Mouse (Mus musculus) A20 (cell line): ENCODE data around the gene Actr5.

ENCODE experiments used
- DNase-seq: peaks from one replicate; pipeline ENCODE4 v3.0.0-alpha.2; 2011; ENCODE audit warnings: low read depth, low spot score

The Actr5 gene

GRCm38 (mm10) chr2:158624718-158625222 lies at the start of gene Actr5:
Gene Actr5 (plus strand): TSS chr2:158624888.
- DNase-seq = peak; percentile 99

GRCm38 (mm10) chr2:158579979-158580378 lies 44.7 kb upstream of the Actr5 start:
- DNase-seq = no peak

- DNase-seq = no peak
These were observed 39.9 kb upstream of the Actr5 start for GRCm38 (mm10) chr2:158584621-158585358.

GRCm38 (mm10) chr2:158588524-158589271 lies 36.0 kb upstream of the Actr5 start:
- no peak for DNase-seq

- no peak for DNase-seq
These were observed 34.2 kb upstream of the Actr5 start for GRCm38 (mm10) chr2:158590495-158590894.

GRCm38 (mm10) chr2:158591286-158591685 lies 33.4 kb upstream of the Actr5 start:
- no peak for DNase-seq

GRCm38 (mm10) chr2:158593371-158593770 lies 31.3 kb upstream of the Actr5 start:
- DNase-seq = no peak

- no peak for DNase-seq
These were observed 29.6 kb upstream of the Actr5 start for GRCm38 (mm10) chr2:158595103-158595502.

- no peak for DNase-seq
These were observed 29.1 kb upstream of the Actr5 start for GRCm38 (mm10) chr2:158595577-158595976.

- DNase-seq = no peak
These were observed 27.9 kb upstream of the Actr5 start for GRCm38 (mm10) chr2:158596803-158597202.

- DNase-seq = no peak
These were observed 24.2 kb upstream of the Actr5 start for GRCm38 (mm10) chr2:158600517-158600916.

GRCm38 (mm10) chr2:158601326-158601725 lies 23.4 kb upstream of the Actr5 start:
- no peak for DNase-seq

- DNase-seq = no peak
These were observed 22.0 kb upstream of the Actr5 start for GRCm38 (mm10) chr2:158602663-158603062.

GRCm38 (mm10) chr2:158606511-158606964 lies 18.1 kb upstream of the Actr5 start:
- DNase-seq = no peak

GRCm38 (mm10) chr2:158609681-158610080 lies 15.0 kb upstream of the Actr5 start:
- DNase-seq = no peak

GRCm38 (mm10) chr2:158610488-158611325 lies 14.0 kb upstream of the Actr5 start, which contains the start of gene Slc32a1:
Gene Slc32a1 (plus strand): TSS chr2:158610767.
- DNase-seq = no peak

GRCm38 (mm10) chr2:158611326-158611719 lies 13.4 kb upstream of the Actr5 start:
- DNase-seq = no peak

GRCm38 (mm10) chr2:158611726-158612670 lies 12.7 kb upstream of the Actr5 start:
- no peak for DNase-seq

- no peak for DNase-seq
These were observed 11.9 kb upstream of the Actr5 start for GRCm38 (mm10) chr2:158612671-158613250.
